Mouse (Mus musculus) neural tube, embryonic 14.5 days (tissue): ENCODE results near the gene Tsc22d1. TPM values are rescaled to one million over a fixed set of nuclear protein-coding genes. Genes with fewer than 3 reads are reported as not detected.

Experiments used
- ATAC-seq: fragments of 200-750 bp; cut with Nextera tagmentation; 2 replicates; pipeline ENCODE4 v1.8.0; 2017; ENCODE audit warnings: low read depth, mild to moderate bottlenecking, moderate TSS enrichment, moderate library complexity
- H3K27ac ChIP-seq: fragments of 300-500 bp; sonication (generic); 2 replicates; pipeline ENCODE4 v1.5.1; 2014; ENCODE audit warnings: low read depth, mild to moderate bottlenecking, control low read depth, low read length, moderate library complexity, mixed read lengths
- H3K27me3 ChIP-seq: fragments of 300-500 bp; sonication (generic); 2 replicates; pipeline ENCODE4 v1.6.1; 2014; ENCODE audit warnings: low read length; ENCODE audit not compliant: control insufficient read depth, insufficient read depth
- H3K36me3 ChIP-seq: fragments of 300-500 bp; sonication (generic); 2 replicates; pipeline ENCODE4 v1.6.1; 2014; ENCODE audit warnings: low read length, mixed read lengths; ENCODE audit not compliant: control insufficient read depth, insufficient read depth
- H3K4me1 ChIP-seq: fragments of 300-500 bp; sonication (generic); 2 replicates; pipeline ENCODE4 v1.6.1; 2014; ENCODE audit warnings: low read length; ENCODE audit not compliant: control insufficient read depth, insufficient read depth
- H3K4me2 ChIP-seq: fragments of 300-500 bp; sonication (generic); 2 replicates; pipeline ENCODE4 v1.6.1; 2014; ENCODE audit warnings: mild to moderate bottlenecking, low read depth, low read length, control low read depth
- H3K4me3 ChIP-seq: fragments of 300-500 bp; sonication (generic); 2 replicates; pipeline ENCODE4 v1.5.1; 2014; ENCODE audit warnings: low read depth, low read length, control low read depth, mixed read lengths
- H3K9ac ChIP-seq: fragments of 300-500 bp; sonication (generic); replicated peaks from 2 replicates; pipeline ENCODE4 v1.6.1; 2014; ENCODE audit warnings: low read depth, mild to moderate bottlenecking, control low read depth, low read length, mixed read lengths
- H3K9me3 ChIP-seq: fragments of 300-500 bp; sonication (generic); 2 replicates; pipeline ENCODE4 v1.6.1; 2016; ENCODE audit warnings: low read length; ENCODE audit not compliant: control insufficient read depth
- WGBS: fragments of 180-500 bp; shearing (Covaris S2); extraction: QIAGEN DNeasy Blood & Tissue Kit; methylation state at CpG from one replicate; pipeline ENCODE4 v1.1.7; 2014; 5-methylcytosine and 5-hydroxymethylcytosine counted together
- polyA plus RNA-seq: library from polyadenylated mRNA; unstranded; fragments of >200 nt; fragmentation: Nextera tagmentation; extraction: Ambion mirVana; gene quantifications from 2 replicates; pipeline ENCODE4 v1.2.1, GENCODE M21; 2014

Gene Tsc22d1
- polyA plus RNA-seq, 1 experiment from 2014 or later = 885 TPM

GRCm38 (mm10) chr14:76511971-76512370 is 97.2 kb downstream of the Tsc22d1 start:
- Histone ChIP-seq H3K4me2 (no peak overlapping the region), H3K4me3 (no peak overlapping the region), H3K9ac (no peak overlapping the region), H3K27me3 (no peaks in the 10 kb centered on the region), H3K27ac (no peak overlapping the region), H3K9me3 (no peaks in the 10 kb centered on the region), H3K4me1 (peaks cover 22% of the 10 kb centered on the region), H3K36me3 (no peaks in the 10 kb centered on the region; the same call in 1 of the 2 replicates)
- 92% methylated on average over 7 of the region's 7 CpGs for WGBS
- ATAC-seq = no peak

DNA sequence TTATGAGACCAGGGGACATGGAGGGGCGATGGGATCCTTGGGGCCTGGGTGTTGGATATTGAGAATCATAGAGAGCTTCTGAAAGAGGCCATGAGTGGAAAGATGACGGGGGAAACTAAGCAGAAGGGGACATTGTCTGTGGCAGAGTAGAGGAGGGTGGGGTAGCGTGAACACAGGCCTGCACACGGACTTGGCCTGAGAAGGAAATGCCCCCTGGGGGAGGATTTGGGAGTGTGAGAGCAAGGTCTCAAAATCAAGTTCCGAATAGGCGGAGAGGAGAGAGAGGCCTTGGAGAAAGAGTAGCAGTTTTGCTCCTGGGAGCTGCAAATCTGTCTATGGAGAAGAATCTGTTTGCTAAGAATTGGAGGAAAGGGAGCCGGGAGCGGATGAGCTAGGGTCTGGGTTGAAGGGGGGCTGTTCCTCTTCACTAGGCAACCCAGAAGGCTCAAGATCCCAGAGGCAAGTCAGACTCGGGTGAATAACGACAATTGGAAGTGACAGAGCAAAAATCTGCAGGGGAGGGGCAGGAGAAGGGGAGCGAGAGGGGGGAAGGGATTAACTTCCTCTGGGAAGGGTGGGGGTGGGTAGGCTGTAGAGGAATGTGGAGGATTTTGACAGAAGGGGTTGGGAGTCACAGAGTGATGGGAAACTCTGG is 98.8 kb downstream of the Tsc22d1 start:
- peak; percentile 59; the same call in 1 of the 2 replicates for ATAC-seq
- H3K36me3 ChIP-seq = no peaks in the 10 kb centered on the region
- no peaks in the 10 kb centered on the region for H3K9me3 ChIP-seq
- no peak overlapping the region for H3K4me2 ChIP-seq
- peaks cover 11% of the 10 kb centered on the region for H3K4me1 ChIP-seq
- no peak overlapping the region for H3K4me3 ChIP-seq
- no peak overlapping the region for H3K27ac ChIP-seq
- no peaks in the 10 kb centered on the region for H3K27me3 ChIP-seq
- 0 out of 2 replicates have a peak overlapping the region, but pooled peaks have one; percentile 21 for H3K9ac ChIP-seq
- WGBS = 22% methylated on average over 11 of the region's 11 CpGs

GRCm38 (mm10) chr14:76514050-76514585 is 99.4 kb downstream of the Tsc22d1 start:
- WGBS = 51% methylated on average over 6 of the region's 6 CpGs
- Histone ChIP-seq H3K4me2 (no peak overlapping the region), H3K4me3 (no peak overlapping the region), H3K4me1 (peaks cover 11% of the 10 kb centered on the region), H3K36me3 (no peaks in the 10 kb centered on the region), H3K27ac (no peak overlapping the region), H3K27me3 (no peaks in the 10 kb centered on the region), H3K9ac (no peak overlapping the region), H3K9me3 (no peaks in the 10 kb centered on the region)
- no peak for ATAC-seq

DNA sequence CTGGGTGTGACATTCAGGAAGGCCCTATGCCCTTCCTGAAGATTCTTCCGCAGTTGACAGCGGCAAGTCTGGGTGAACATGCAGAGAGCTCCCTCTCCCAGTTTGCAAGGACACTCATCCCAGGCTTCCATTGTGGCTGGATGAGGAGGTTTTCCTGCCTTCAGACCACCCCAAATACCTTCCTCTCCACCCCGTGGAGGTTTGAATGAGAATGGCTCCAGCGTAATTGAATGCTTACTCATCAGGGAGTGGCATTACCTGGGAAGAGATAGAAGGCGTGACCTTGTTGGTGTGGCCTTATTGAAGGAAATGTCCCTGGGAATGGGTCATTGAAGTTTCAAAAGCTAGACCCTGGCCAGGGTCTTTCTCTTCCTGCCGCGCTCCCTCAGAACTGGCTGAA is 100.9 kb downstream of the Tsc22d1 start:
- Histone ChIP-seq H3K4me1 (peaks cover 11% of the 10 kb centered on the region), H3K36me3 (no peaks in the 10 kb centered on the region), H3K4me3 (no peak overlapping the region), H3K9ac (no peak overlapping the region), H3K9me3 (no peaks in the 10 kb centered on the region), H3K27ac (no peak overlapping the region), H3K27me3 (no peaks in the 10 kb centered on the region), H3K4me2 (no peak overlapping the region)
- WGBS = 79% methylated on average over 7 of the region's 7 CpGs
- no peak for ATAC-seq

- Histone ChIP-seq H3K9me3 (no peaks in the 10 kb centered on the region), H3K4me2 (no peak overlapping the region), H3K4me1 (peaks cover 9% of the 10 kb centered on the region), H3K4me3 (no peak overlapping the region), H3K27ac (no peak overlapping the region), H3K27me3 (no peaks in the 10 kb centered on the region), H3K9ac (no peak overlapping the region), H3K36me3 (no peaks in the 10 kb centered on the region)
- no peak for ATAC-seq
- 89% methylated on average over 5 of the region's 5 CpGs for WGBS
Measured at GRCm38 (mm10) chr14:76518217-76518616, 103.5 kb downstream of the Tsc22d1 start.

- 56% methylated on average over 4 of the region's 4 CpGs for WGBS
- no peak for ATAC-seq
Measured at GRCm38 (mm10) chr14:76520606-76521005, 105.8 kb downstream of the Tsc22d1 start.

DNA sequence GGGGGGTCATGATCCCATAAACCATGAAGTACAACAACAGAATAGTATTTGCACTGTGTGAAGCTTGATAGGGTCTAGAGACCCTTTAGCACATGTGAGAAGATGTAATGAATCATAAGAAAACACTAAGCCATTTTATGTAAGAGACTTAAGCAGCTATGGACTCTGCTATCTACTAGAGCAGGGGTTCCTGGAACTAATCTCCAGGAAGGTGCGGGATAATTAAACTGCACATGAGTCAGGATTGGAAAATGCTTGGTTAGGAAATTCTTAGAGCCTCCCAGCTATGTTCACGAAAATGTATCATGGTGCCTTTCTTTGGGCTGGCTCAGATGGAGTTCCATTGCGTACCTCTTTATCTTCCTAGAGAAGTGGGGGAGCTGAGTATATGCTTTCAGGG is 106.5 kb downstream of the Tsc22d1 start:
- no peak for ATAC-seq
- no peaks in the 10 kb centered on the region for H3K4me1 ChIP-seq
- H3K4me2 ChIP-seq = no peak overlapping the region
- no peak overlapping the region for H3K9ac ChIP-seq
- H3K36me3 ChIP-seq = no peaks in the 10 kb centered on the region
- H3K27ac ChIP-seq = no peak overlapping the region
- H3K4me3 ChIP-seq = no peak overlapping the region
- H3K9me3 ChIP-seq = no peaks in the 10 kb centered on the region
- no peaks in the 10 kb centered on the region for H3K27me3 ChIP-seq
- WGBS = 96% methylated on average over 3 of the region's 3 CpGs

More at GRCm38 (mm10) chr14:76520606-76521005, 105.8 kb downstream of the Tsc22d1 start:
- H3K27ac ChIP-seq = no peak overlapping the region
- H3K27me3 ChIP-seq = no peaks in the 10 kb centered on the region
- H3K4me3 ChIP-seq = no peak overlapping the region
- H3K9me3 ChIP-seq = no peaks in the 10 kb centered on the region
- no peaks in the 10 kb centered on the region for H3K36me3 ChIP-seq
- H3K4me2 ChIP-seq = no peak overlapping the region
- no peak overlapping the region for H3K9ac ChIP-seq
- no peaks in the 10 kb centered on the region for H3K4me1 ChIP-seq

DNA sequence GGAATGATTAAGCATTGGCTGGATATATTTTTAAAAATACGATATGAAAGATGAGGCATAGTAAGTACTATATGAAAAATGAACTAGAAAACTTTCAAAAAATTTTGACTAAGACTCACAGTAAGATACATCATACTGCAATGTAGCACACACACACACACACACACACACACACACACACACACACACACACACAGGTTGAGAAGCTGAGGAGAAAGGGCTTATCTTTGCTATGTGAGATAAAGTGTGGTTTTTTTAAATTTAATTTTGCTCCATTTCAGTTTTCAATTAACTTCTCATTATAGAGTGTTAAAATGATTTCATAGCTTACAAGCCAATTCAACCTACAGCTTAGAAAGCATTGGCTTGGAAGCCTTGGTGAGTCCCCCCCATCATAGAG is 108.6 kb downstream of the Tsc22d1 start:
- no peaks in the 10 kb centered on the region for H3K4me1 ChIP-seq
- no peak overlapping the region for H3K4me3 ChIP-seq
- no peak overlapping the region for H3K9ac ChIP-seq
- no peak overlapping the region for H3K27ac ChIP-seq
- no peaks in the 10 kb centered on the region for H3K9me3 ChIP-seq
- H3K36me3 ChIP-seq = no peaks in the 10 kb centered on the region
- no peak for ATAC-seq
- H3K4me2 ChIP-seq = no peak overlapping the region
- no peaks in the 10 kb centered on the region for H3K27me3 ChIP-seq
- WGBS = 72% methylated on average over 1 of the region's 1 CpGs

DNA sequence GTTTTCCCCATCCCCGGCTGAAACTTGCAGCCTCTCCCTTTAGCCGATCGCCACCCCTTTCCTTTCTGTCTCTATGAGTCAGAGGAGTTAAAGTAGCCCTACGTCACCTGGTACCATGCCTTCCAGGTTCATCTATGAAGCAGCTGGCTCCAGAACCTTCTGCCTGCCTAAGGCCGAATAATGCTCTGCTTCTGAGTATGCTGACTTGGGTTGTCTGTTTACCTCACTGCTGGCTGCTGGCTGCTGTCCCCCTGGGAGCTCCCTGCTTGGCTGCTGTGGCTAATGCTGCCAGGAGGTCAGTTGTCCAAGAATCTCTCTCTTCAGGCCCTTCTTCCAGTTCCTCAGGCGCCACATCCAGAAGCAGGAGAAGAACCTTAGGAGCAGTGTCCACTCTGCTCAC is 111.7 kb downstream of the Tsc22d1 start:
- H3K27ac ChIP-seq = no peak overlapping the region
- H3K9ac ChIP-seq = no peak overlapping the region
- no peaks in the 10 kb centered on the region for H3K36me3 ChIP-seq
- H3K4me3 ChIP-seq = no peak overlapping the region
- no peaks in the 10 kb centered on the region for H3K27me3 ChIP-seq
- WGBS = 88% methylated on average over 6 of the region's 6 CpGs
- no peak overlapping the region for H3K4me2 ChIP-seq
- H3K4me1 ChIP-seq = no peaks in the 10 kb centered on the region
- ATAC-seq = no peak
- no peaks in the 10 kb centered on the region for H3K9me3 ChIP-seq
